Mouse (Mus musculus): ENCODE measurements around the gene Slc24a5. TPM values are rescaled to one million over a fixed set of nuclear protein-coding genes. Genes with fewer than 3 reads are reported as not detected.
"Not testable (repeated sequence)": the region's sequence is repeated elsewhere in the genome, so short reads cannot be mapped to it uniquely, and the experiment has no call there.

Slc24a5 gene
- total RNA-seq, 1 experiment from 2014 or later = 0.58 TPM

- ATAC-seq (ENCODE audit: extremely low read depth, insufficient number of reproducible peaks, low FRiP score, poor library complexity, severe bottlenecking) = not testable (repeated sequence)
These were observed 36.6 kb downstream of the Slc24a5 start for GRCm38 (mm10) chr2:125104491-125104890.

GRCm38 (mm10) chr2:125106536-125106935 lies 38.6 kb downstream of the Slc24a5 start:
- not testable (repeated sequence) for ATAC-seq (ENCODE audit: extremely low read depth, insufficient number of reproducible peaks, low FRiP score, poor library complexity, severe bottlenecking)

- no peak for ATAC-seq (ENCODE audit: extremely low read depth, insufficient number of reproducible peaks, low FRiP score, poor library complexity, severe bottlenecking)
These were observed 51.6 kb downstream of the Slc24a5 start for GRCm38 (mm10) chr2:125119381-125120110.

DNA sequence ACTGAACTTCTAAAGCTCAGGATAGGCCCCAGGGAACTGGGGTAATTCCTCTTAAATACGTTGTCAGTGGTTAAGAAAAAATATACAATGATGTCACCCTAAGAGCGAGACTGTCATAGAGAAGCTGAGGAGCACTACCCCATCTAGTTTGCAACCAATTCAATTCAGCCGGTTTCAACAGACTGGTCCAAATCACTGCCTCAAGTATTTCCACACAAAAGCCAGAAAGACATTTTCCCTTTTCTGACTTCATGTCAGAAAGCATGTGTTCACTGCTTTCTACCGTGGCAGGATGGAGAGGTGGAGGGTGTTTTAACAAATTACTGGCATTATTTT lies 54.3 kb downstream of the Slc24a5 start:
- no peak for ATAC-seq (ENCODE audit: extremely low read depth, insufficient number of reproducible peaks, low FRiP score, poor library complexity, severe bottlenecking)

- ATAC-seq (ENCODE audit: extremely low read depth, insufficient number of reproducible peaks, low FRiP score, poor library complexity, severe bottlenecking) = peak; percentile 17; the same call in 1 of the 2 replicates
These were observed 54.9 kb downstream of the Slc24a5 start for GRCm38 (mm10) chr2:125122624-125123476.

- peak; percentile 67 for ATAC-seq (ENCODE audit: extremely low read depth, insufficient number of reproducible peaks, low FRiP score, poor library complexity, severe bottlenecking)
These were observed 55.5 kb downstream of the Slc24a5 start, which contains the start of gene Myef2 for GRCm38 (mm10) chr2:125123477-125123852. TSS of gene Myef2 (minus strand) at chr2:125123661.

GRCm38 (mm10) chr2:125125824-125126223 lies 57.9 kb downstream of the Slc24a5 start:
- no peak for ATAC-seq (ENCODE audit: extremely low read depth, insufficient number of reproducible peaks, low FRiP score, poor library complexity, severe bottlenecking)

- ATAC-seq (ENCODE audit: extremely low read depth, insufficient number of reproducible peaks, low FRiP score, poor library complexity, severe bottlenecking) = no peak
These were observed 58.9 kb downstream of the Slc24a5 start for GRCm38 (mm10) chr2:125126792-125127191.

- ATAC-seq (ENCODE audit: extremely low read depth, insufficient number of reproducible peaks, low FRiP score, poor library complexity, severe bottlenecking) = no peak
These were observed 66.2 kb downstream of the Slc24a5 start for GRCm38 (mm10) chr2:125134113-125134512.

DNA sequence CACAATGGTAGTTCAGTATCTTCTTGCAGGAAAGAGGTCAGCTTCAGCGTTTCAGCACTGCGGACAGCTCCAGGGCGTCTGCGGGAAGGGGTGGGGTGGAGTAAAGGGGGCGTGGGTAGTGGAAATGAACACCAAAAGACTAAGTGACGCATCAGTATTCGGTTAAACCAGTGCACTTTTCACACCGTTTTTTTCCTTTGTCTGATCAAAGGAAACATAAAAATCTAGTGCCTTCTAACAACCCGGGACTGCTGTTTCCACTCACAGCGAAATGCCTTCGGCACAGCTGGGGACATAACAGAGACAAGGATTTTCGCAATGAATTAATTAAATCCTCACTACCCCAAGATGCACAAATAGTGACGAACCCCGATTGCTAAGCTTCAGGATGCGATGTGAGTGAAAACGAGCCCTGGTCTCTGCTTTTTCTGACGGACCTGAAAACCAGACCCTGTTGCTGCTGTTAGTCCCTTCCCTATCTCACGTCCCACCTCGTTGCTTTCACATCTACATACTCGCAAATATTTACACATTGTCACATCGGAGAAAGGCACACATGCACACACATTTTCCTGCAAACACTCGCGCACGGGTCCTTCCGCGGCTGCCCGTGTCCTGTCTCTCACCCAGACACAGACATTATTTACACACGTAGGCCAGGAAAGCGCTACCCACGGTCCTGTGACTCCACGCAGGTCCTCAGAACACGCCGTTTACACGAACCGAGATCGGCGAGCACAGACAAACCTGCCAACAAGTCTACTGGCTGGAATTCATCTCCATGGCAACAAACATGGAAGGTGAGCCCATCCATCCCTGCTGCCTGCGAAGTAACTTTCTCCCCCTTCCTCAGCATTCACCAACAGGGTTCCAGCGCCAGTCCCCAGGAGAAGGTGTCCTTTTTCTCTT lies 68.2 kb downstream of the Slc24a5 start, which contains the start of gene Ctxn2:
Gene Ctxn2 (plus strand): TSS at position 790 of the 909 bp plus-strand sequence.
- ATAC-seq (ENCODE audit: extremely low read depth, insufficient number of reproducible peaks, low FRiP score, poor library complexity, severe bottlenecking) = no peak

GRCm38 (mm10) chr2:125136846-125137245 lies 68.9 kb downstream of the Slc24a5 start:
- ATAC-seq (ENCODE audit: extremely low read depth, insufficient number of reproducible peaks, low FRiP score, poor library complexity, severe bottlenecking) = no peak

Other genes with a start within 250 kb of the Slc24a5 start
- 37.9 and 39.4 TPM in 2 replicates for gene Myef2, start 55.5 kb downstream of the Slc24a5 start, total RNA-seq (2017)
- gene Ctxn2, start 68.6 kb downstream of the Slc24a5 start, total RNA-seq (2017) = not detected in 2 replicates
- gene Slc12a1, start 84.4 kb downstream of the Slc24a5 start, total RNA-seq (2017) = not detected in 2 replicates
- 11.3 and 17.1 TPM in 2 replicates for gene Dut, start 179.1 kb downstream of the Slc24a5 start, total RNA-seq (2017)